Mouse (Mus musculus) splenic B cell, adult 2 months (primary cell): Measurements from ENCODE around the gene Acpp.
"Not testable (repeated sequence)": the region's sequence is repeated elsewhere in the genome, so short reads cannot be mapped to it uniquely, and the experiment has no call there.

Source experiments
- DNase-seq: peaks from one replicate; pipeline ENCODE4 v3.0.0-alpha.2; 2011; ENCODE audit warnings: low read depth, low spot score
- H3K27me3 ChIP-seq: 2 replicates; pipeline ENCODE4 v1.6.1; 2012; ENCODE audit warnings: mild to moderate bottlenecking, low read length, moderate library complexity, mixed read lengths; ENCODE audit not compliant: control insufficient read depth, poor library complexity, insufficient read depth, severe bottlenecking
- H3K36me3 ChIP-seq: 2 replicates; pipeline ENCODE4 v1.6.1; 2012; ENCODE audit warnings: mild to moderate bottlenecking, low read length, moderate library complexity, mixed read lengths; ENCODE audit not compliant: control insufficient read depth, poor library complexity, insufficient read depth, severe bottlenecking

Acpp gene

GRCm38 (mm10) chr9:104337183-104337931, at the start of gene Acpp:
TSS of gene Acpp (minus strand) at chr9:104337748.
- H3K36me3 ChIP-seq, result no peaks in the 10 kb centered on the region
- DNase-seq, result peak; percentile 62

GRCm38 (mm10) chr9:104382571-104383170, 45.1 kb upstream of the Acpp start:
- H3K36me3 ChIP-seq, result no peaks in the 10 kb centered on the region
- no peak for DNase-seq
- H3K27me3 ChIP-seq, result no peaks in the 10 kb centered on the region

More at GRCm38 (mm10) chr9:104337183-104337931, at the start of gene Acpp:
- H3K27me3 ChIP-seq, result no peaks in the 10 kb centered on the region

- no peaks in the 10 kb centered on the region for H3K27me3 ChIP-seq
- H3K36me3 ChIP-seq, result no peaks in the 10 kb centered on the region
- peak; percentile 49 for DNase-seq
Measured at GRCm38 (mm10) chr9:104379532-104380162, 42.1 kb upstream of the Acpp start.

- Histone ChIP-seq H3K27me3 (no peaks in the 10 kb centered on the region), H3K36me3 (no peaks in the 10 kb centered on the region)
- DNase-seq, result no peak
Measured at GRCm38 (mm10) chr9:104375573-104375972, 38.0 kb upstream of the Acpp start.

- Histone ChIP-seq H3K36me3 (no peaks in the 10 kb centered on the region), H3K27me3 (no peaks in the 10 kb centered on the region)
- peak; percentile 56 for DNase-seq
Measured at GRCm38 (mm10) chr9:104373253-104373652, 35.7 kb upstream of the Acpp start.

GRCm38 (mm10) chr9:104366983-104367382, 29.4 kb upstream of the Acpp start:
- no peaks in the 10 kb centered on the region for H3K27me3 ChIP-seq
- H3K36me3 ChIP-seq, result no peaks in the 10 kb centered on the region
- no peak for DNase-seq

GRCm38 (mm10) chr9:104361951-104362350, 24.4 kb upstream of the Acpp start:
- not testable (repeated sequence) for DNase-seq, H3K36me3 ChIP-seq, H3K27me3 ChIP-seq

- Histone ChIP-seq H3K27me3 (no peaks in the 10 kb centered on the region), H3K36me3 (no peaks in the 10 kb centered on the region)
- no peak for DNase-seq
Measured at GRCm38 (mm10) chr9:104361073-104361891, 23.7 kb upstream of the Acpp start.

GRCm38 (mm10) chr9:104360389-104360788, 22.8 kb upstream of the Acpp start:
- Histone ChIP-seq H3K27me3 (no peaks in the 10 kb centered on the region), H3K36me3 (no peaks in the 10 kb centered on the region)
- DNase-seq, result no peak

- no peak for DNase-seq
- no peaks in the 10 kb centered on the region for H3K27me3 ChIP-seq
- no peaks in the 10 kb centered on the region for H3K36me3 ChIP-seq
Measured at GRCm38 (mm10) chr9:104355521-104356270, 18.1 kb upstream of the Acpp start.

- DNase-seq, result no peak
- no peaks in the 10 kb centered on the region for H3K27me3 ChIP-seq
- H3K36me3 ChIP-seq, result no peaks in the 10 kb centered on the region
Measured at GRCm38 (mm10) chr9:104344136-104344535, 6.6 kb upstream of the Acpp start.

GRCm38 (mm10) chr9:104339483-104339882, 1.9 kb upstream of the Acpp start:
- no peaks in the 10 kb centered on the region for H3K27me3 ChIP-seq
- no peak for DNase-seq
- no peaks in the 10 kb centered on the region for H3K36me3 ChIP-seq

GRCm38 (mm10) chr9:104338489-104339427, 1.2 kb upstream of the Acpp start:
- Histone ChIP-seq H3K27me3 (no peaks in the 10 kb centered on the region), H3K36me3 (no peaks in the 10 kb centered on the region)
- peak; percentile 38 for DNase-seq
